Mouse (Mus musculus) left cerebral cortex, adult 18-20 months (tissue): ENCODE measurements around the gene H2-Ob. TPM values are rescaled to one million over a fixed set of nuclear protein-coding genes. Genes with fewer than 3 reads are reported as not detected.
A peak's percentile ranks its signal among the peaks of the same experiment; 100 is the strongest.

Source experiments
- DNase-seq, 2 experiments: peaks; one replicate each; pipeline ENCODE4 v3.0.0; 2021 to 2022; ENCODE audit warnings: low spot score in 2 of 2, mixed read lengths in 1 of 2
- total RNA-seq, 2 experiments: library from RNA; stranded (reverse); gene quantifications; 2 replicates each; pipeline ENCODE4 v1.2.3; 2021

Gene H2-Ob
- total RNA-seq, 2 experiments from 2014 or later: 0.40 to 0.44 TPM

- no peak for DNase-seq
Observed at GRCm38 (mm10) chr17:34281836-34282235, 43.1 kb downstream of the H2-Ob start.

GRCm38 (mm10) chr17:34285371-34285770, 46.7 kb downstream of the H2-Ob start:
- DNase-seq: no peak

DNA sequence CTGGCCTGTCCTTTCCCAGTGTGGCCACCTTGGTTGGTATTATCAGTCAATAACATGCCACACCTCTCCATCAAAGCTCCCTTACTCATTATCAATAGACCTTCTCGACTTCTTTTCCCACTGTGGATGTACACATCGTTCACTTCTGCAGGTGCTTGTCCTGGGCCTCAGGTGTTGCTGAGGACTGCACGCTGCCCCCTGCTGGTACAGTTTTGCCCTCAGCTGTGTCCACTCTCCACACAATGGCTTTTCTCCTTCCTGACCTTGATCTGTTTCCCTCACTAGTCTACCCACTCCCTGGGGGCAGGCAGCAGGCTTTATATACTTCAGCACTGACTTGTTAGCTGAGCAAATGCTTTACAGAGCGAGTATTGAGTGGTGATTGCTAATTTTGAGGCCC, 47.1 kb downstream of the H2-Ob start:
- no peak for DNase-seq

DNA sequence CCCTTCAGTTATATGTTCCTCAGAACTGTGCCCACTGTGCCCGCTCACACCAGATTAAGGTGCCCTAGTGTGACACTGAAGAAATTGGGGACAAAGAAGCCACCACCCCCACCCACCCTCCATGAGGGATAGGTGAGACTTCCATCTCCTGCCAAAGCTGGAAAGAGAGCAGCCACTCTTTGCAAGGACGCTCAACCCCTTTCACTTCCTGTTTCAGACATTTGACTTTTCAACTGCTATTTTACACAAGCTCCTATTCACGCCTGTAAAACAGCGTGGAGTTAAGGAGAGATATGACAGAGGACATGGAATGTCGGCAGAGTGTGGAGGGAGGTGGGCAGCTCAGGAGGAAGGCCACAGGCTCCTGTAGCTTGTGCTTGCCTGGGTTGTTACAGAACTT, 47.8 kb downstream of the H2-Ob start:
- DNase-seq: no peak

DNA sequence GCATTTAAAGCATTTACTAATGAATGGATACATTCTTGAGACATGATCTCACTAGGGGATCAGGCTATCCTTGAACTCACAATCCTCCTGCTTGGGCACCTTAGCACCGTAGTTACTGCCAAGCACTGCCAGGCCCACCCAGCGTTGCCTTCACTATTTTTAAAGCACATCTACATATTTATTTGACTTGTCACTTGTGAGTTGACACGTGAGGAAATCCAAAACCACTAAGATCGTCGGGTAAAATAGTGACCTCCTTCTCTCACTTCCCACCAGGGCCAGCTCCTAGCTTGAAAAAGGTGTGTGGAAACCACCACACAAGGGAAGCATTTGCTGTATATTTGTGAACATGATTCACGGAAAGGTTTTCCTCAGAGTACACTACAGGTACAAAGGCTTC, 48.3 kb downstream of the H2-Ob start:
- no peak for DNase-seq

GRCm38 (mm10) chr17:34287648-34288047, 48.9 kb downstream of the H2-Ob start, which contains the start of gene H2-Aa:
TSS of gene H2-Aa (minus strand) at chr17:34287823.
- DNase-seq: peak; percentile 74 to 79

- DNase-seq: no peak
Observed at GRCm38 (mm10) chr17:34288131-34288530, 49.4 kb downstream of the H2-Ob start.

GRCm38 (mm10) chr17:34291609-34292008, 52.9 kb downstream of the H2-Ob start:
- DNase-seq: peak; percentile 74 to 81

- DNase-seq: no peak
Observed at GRCm38 (mm10) chr17:34292570-34292969, 53.9 kb downstream of the H2-Ob start.

GRCm38 (mm10) chr17:34293533-34293932, 54.8 kb downstream of the H2-Ob start:
- no peak for DNase-seq

DNA sequence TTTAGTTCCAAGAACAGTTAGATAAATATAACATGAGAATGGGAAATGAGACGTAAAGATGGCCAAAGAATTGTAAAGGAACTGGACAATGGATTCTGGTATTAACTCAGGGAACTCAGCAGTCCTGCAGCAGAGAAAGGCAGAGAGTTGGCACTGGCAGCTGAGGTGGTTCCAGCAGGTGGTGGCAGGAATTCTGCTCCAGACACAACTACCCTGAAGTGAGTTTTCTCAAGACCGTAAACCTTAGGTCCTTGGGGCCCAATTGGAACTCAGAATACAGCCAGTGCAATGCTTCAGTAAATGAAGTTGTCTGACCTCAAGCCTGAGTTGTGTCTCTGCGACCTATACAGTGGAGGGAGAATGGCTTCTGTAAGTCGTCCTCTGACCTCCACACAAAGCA, 55.5 kb downstream of the H2-Ob start:
- DNase-seq: no peak

DNA sequence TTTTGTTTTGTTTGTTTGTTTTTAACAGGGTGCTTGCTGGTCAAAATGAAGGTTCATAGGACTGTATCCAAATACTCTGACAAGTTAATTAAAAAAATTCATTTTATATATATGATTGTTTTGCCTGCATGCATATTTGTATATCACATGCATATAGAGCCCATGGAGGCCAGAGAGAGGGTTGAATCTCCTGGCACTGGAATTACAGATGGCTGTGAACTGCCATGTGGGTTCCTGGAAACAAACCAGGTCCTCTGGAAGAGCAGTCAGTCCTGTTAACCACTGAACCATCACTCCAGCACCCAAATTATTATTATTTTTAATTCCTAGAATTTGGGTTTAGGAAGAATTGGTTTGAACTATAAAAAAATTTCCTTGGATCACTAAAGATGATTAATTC, 56.6 kb downstream of the H2-Ob start:
- DNase-seq: no peak

DNA sequence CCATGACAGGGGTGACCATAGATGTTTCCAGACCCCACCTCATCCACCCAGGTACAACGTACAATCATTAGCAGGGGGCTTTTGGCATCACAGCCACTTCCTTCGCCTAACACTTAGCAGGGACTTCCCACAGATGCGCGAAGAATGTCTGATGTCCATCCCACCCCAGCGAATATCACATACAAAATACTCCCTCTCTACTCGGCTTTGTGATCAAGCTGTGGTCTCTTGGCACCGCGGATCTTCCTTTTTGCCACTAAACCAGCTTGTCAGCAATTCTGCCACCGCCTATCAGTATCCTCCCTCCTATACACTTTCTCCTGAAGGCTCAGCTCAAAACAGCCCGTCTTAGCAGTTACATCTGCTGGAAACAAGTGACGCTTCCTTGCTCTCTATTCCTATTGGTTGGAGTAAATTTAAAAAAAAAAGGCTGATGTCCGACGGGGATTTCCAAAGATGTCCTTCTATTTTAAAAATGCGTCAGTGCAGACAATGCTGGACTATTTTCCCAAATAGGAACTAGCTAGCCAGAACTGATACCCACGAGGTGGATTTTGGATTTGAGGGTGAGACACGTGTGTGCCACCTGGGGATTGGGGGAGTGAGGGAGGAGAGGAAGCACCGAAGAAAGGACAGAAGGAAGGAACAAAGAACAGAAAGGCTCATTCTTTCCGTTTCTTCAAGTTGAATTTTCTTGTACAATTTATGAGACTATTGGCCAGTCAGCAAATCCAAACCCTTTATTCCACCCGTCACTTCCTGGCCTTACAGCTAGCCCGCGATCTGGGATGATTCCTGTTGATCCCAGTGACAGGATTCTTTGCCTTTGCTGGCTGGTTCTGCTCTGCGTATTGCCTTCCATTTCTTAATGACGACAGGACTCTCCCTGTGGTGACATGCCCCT, 57.4 kb downstream of the H2-Ob start:
- peak; percentile 28 to 38 for DNase-seq

DNA sequence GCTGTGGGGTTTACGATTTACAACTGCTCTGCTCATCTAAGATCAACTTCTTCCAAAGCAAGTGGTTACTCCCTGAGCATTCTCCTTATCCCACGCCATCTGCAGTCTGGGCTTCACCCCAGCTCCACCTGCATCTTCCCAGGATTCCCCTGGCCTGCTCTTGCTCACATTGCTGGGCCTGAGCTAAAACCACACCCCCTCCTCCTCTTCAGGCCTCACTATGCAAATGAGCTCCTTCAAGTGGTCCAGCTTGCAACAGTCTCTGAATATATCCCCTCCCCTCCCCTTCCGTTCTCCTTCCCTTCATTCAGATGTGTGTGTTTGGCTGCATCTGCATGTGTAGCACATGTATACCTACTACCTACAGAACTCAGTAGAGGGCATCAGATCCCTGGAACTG, 60.7 kb downstream of the H2-Ob start:
- no peak for DNase-seq

DNA sequence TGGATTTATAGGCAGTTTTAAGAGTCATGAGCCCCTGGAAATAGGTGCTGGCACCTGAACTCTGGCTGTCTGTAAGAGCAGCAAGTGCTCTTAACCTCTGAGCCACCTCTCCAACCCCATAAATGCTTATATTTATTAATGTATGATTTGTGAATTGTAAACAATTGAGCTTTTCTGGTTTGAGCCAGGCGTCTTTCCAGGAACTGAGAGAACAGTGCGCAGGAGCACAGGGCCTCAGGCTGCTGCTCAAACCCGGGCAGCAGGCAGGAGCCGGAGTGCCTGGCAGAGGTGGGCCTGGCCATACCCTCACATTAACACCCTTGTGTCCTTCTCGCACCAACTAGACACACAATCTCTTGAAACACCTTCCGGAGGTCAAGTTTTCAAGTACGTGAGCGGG, 61.4 kb downstream of the H2-Ob start:
- no peak for DNase-seq

- no peak for DNase-seq
Observed at GRCm38 (mm10) chr17:34300691-34301566, 62.2 kb downstream of the H2-Ob start.

- no peak for DNase-seq
Observed at GRCm38 (mm10) chr17:34301670-34302190, 63.0 kb downstream of the H2-Ob start.

GRCm38 (mm10) chr17:34303789-34304188, 65.1 kb downstream of the H2-Ob start:
- no peak for DNase-seq
